Mouse (Mus musculus) megakaryocyte, adult 5-6 weeks (primary cell): Measurements from ENCODE around the gene Ppp1r14c. TPM values are rescaled to one million over a fixed set of nuclear protein-coding genes. Genes with fewer than 3 reads are reported as not detected.
"Not testable (repeated sequence)": the region's sequence is repeated elsewhere in the genome, so short reads cannot be mapped to it uniquely, and the experiment has no call there.

Source experiments
- ATAC-seq: 2 replicates; pipeline ENCODE4 v1.8.0; 2016; ENCODE audit warnings: mild to moderate bottlenecking, inconsistent platforms; ENCODE audit not compliant: poor library complexity, severe bottlenecking
- total RNA-seq, 2 experiments: library from RNA; stranded (forward) in 1 of 2; stranded (reverse) in 1 of 2; fragments of 153-499, 151-499 nt in 1 of 2; fragments of 221-1000, 200-1000 nt in 1 of 2; gene quantifications; 2 replicates each; pipeline versions ENCODE4 v1.2.3 to v1.2.4; 2015 to 2017

Gene Ppp1r14c
- total RNA-seq, 2 experiments from 2014 or later = 0.13 TPM; not detected in 1

DNA sequence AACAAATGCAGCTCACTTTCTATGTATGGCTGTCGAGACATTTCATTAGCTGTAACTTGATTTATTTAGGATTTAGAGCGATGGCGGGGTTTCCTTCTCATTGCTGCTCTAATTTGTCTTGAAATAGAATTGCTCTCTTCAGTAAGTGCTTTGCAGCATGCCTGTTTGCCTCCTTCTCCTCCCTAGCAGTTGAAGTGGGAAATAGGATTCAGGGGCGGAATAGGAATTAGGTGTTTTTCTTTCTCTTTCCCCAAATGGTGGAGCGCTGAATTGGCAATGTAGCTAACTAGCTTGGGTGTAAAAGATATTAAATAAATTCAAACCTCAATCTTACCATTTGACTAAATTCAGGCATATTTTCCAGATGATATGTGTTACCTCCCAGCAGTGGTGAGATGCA, 32.2 kb downstream of the Ppp1r14c start:
- no peak for ATAC-seq

DNA sequence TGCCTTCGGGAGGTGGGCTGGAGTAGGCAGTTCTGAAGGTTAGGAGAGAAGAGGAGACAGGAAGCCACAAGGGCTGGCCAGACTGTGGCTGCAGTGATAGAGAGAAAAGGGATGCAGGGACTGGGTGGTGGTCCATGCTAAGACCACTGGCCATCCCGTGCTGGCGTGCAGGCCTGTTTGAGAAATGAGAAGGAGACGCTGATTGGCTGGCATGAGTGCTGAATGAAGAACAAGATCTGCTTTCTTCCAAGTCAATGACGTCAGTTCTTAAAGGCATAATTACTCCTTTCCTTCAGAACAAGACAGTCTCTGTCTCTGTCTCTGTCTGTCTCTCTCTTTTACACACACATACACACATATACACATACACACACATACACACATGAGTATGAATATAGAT, 36.4 kb downstream of the Ppp1r14c start:
- ATAC-seq = no peak

DNA sequence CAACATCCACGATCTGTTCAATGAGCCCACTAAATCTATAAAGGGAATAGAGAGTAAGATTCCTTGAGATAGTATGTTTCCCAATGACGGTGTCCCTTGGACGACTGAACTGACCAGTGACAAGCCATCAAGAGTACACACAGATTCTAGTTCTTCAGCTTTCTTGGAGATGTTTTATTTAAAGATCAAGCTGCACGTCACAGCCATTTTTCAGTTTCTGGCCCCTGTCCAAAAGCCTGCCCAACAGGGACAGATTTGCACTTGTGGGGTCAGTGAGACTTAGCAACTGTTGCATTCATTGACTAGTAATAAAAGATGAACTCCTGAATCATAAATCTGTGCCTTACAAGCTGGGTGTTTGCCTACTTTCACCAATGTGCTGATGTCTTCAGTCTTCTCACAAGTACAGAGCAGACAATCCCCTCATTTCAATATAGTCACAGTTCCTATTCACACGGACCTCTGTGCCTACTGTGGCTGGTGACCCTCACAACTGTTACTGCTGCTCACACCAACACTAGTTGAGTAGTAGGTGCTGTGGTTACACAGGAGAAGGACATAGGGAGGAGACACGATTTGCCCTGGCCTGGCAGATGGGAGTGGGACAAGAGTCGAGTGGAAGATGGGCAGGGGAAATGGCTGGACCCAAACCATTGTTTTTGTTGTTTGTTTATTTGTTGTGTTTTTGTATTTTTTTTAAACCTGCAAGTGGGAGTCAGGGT, 37.7 kb downstream of the Ppp1r14c start:
- ATAC-seq = no peak

DNA sequence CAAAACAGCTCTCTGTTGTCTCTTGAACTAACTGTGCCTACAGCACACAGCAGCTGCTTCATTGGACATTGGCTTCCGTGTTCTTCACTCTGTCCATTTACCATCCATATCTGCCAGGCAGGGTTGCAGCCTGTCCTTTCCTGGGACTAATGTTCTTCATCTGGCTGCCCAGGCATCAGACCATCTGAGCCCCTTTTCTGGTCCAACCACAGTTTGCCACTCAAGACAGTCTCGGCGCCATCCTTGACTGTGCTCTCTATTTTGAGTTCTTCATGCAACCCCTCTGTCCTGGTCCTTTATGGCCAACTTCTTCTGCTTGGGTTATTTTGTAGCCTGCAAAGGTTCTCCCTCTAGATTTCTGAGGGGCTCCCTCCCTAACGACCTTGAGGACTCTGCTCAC, 38.5 kb downstream of the Ppp1r14c start:
- no peak for ATAC-seq

DNA sequence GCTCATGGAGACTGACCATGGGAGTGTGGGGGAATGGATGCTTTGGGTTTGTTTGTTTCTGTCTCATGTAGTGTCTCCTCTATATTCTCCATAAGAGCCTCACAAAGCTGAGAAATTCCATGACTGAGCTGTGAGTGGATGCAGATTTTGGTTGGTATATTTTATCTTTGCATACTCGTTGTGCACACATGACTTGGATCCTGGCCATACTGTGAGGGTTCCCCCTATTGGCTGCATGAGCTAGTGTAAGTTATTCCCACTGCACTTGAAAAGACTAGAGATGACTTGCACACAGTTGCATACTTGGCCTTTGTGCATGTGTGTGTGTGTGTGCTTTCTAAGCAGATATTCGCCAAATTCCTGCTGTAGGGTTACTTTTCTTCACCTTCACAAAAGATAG, 40.4 kb downstream of the Ppp1r14c start:
- ATAC-seq = no peak

DNA sequence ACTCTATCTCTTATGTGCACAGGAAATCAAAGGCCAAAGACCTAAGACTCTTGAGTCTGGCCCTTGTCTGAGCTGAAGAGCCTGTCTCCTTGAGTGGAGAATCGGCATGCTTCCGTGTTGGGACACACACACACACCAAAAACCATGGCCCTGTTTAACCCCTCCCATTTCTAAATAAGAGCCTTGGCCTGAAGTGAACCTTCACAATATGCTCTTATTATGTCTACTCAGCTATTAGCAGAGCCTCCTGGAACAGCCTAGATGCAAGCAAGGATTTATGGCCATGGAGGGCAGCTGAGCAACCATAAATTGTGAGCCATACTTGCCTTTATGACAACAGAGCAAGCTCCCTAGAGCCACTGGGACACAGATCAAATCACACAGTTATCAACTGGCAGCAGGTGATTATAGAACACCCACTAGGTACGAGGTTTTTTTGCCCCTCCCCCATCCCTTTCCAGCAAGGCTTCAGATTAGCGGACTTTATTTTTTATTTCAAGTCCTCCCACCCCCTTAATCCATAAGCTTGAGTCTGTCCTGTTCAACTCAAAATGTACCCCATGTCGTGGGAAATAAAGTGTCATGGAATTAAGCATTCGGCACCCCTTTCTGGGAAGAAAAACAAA, 42.3 kb downstream of the Ppp1r14c start:
- no peak for ATAC-seq

DNA sequence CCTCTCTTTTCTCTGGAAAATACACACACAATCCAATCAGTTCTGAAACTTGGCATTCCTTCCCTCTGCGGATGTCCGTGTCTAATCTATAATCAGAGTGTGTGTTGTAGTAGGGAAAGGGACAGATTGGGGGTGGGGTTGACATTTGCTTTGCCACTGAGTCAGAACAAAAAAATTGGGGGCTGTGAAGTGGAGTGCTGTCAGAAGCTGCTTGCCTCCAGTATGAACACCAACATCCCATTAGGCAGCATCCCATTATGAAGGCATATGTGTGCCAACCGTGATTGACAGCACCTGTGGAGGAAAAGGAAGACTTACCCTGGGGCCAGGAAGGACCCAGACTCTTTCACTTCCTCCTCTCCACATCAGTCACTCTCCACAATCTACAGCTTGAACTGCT, 42.8 kb downstream of the Ppp1r14c start:
- ATAC-seq = no peak

DNA sequence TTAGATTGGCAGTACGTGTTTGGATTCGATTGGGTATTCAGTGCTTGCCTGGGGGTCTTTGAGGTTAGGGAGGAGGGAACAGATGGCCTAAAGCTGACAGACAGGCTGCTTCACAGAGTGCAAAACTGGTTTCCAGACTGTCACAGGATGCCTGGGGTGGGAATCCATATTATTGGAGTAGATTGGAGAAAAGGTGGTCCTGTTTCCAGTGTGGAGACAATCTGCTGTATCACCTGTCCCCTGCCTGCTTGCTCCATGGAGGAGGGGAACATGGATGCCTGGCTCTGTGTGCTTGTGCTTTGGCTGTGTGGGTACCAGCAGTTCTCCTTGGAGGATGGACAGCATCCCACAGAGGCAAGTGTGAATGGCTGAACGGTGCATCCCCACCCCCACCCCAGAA, 45.4 kb downstream of the Ppp1r14c start:
- ATAC-seq = no peak

DNA sequence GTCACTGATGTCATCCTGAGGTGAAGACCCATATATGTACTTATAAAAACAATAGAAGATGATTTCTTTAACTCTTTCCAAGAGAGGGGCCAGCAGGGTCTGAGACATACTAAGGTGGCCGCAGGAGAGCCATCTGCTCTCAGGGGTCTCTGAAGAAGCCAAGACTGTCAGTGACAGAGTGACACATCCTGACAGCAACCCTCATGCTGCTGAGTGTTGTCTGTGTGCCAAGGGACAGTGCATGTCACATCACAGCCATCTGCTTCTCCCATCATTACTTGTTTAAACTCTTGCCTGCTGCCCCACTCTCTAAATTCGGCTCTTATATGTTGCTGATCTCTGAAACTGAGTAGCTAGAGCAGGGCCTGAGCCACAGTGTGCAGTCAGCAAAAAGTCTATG, 45.8 kb downstream of the Ppp1r14c start:
- no peak for ATAC-seq

DNA sequence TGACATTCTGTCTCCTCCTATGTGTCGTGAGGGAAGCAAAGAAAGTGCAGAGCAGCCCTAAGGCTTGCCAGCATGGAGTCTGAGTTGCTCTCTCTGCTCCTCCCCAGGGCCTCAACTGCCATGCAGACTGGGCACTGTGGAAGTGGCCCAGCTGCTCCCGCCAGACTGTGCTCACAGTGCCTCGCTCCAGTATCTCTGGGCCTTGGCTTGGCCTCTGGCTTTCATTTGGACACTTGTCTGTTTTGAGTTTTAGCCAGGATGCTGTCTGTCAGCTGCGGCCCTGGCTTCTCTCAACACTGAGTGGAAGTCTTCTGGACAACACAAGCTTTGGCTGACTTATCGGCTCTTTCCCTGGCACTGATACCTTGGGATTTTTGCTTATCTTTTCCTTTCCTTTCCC, 49.0 kb downstream of the Ppp1r14c start:
- ATAC-seq = no peak

DNA sequence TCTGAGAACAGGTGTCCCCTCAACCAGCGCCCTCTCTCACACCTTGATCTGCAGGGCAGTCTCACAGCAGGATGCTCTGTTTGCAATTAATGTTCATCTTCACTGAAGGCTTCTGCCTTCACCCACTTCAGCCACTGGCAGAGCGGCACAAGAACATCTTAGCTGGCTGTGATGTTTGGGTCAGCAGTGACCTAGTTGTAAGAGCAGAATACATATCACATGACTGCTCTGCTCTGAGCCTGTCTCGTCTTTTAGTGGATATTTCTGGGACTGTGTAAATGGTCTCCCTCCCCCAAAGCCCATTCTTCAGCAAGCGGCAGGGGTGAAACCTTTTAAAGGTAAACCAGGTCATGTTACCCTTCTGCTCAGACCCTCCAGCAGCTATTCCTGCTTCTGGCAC, 50.7 kb downstream of the Ppp1r14c start:
- no peak for ATAC-seq

DNA sequence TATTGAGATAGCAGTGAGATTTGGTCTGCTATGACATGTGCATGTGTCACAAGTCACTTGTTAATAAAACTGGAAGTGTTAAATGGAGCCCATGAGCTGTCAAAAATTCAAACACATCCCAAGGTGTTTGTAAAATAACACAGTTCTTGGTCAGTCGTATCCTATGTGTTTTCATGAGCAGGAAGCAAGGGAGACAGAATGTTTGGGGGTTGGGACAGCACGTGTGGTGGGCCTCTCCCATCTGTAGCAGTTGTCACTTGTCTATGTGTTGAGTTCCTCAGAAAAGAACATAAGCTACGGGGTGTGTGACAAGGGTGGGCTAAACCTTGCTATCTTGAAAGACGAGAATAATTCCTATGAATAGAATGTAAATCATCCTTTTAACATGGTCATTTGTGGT, 51.6 kb downstream of the Ppp1r14c start:
- no peak for ATAC-seq

DNA sequence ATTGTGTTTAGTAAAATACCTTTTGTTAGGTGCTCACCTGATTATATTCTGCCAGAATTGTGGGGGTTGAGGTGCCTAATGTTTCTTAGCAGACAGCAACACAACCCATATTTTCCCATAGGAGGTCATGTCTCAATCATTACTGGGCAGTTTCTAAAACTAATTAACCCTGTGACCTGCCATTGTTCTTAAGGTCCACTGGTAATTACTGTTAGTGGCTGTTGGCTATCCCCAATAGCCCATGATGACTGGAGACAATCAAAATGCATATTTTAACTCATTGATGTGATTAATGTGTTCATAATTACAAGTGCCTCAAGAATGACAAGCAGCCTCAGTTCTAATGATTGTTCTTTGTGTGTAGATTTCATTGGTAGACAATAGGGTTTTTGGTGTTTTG, 58.2 kb downstream of the Ppp1r14c start:
- no peak for ATAC-seq

DNA sequence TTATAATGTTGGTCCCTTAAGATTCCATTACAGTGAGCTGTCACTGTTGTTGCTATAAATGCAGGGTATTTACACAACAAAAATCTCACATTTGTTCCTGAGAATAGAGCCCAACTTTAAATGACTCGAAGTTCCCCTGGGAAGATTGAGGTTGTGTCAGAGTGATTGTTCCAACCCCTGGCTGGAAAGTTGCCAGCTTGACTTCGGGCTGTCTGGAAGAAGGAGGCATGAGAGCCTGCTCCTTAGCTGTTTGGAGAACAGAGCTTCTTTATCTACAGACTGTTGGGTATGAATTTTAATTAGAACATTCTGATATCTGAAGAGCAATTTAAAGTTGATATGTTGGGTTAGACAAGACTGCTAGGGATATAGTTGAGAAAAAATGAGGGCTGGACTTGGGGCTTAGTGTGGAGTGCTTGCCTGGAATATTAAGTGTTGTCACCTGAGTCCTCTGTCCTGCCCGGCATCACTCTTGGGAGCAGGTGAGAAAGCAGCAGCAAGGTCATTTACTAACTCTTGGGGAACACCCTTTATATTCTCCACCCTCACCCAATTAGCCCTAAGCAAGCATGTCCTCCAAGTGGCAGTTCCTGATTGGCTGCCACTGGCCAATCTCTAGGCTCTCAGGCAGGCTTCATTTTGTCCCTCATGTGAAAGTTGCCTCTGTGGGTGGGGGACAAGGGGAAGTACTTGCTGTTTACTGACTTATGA, 62.0 kb downstream of the Ppp1r14c start:
- ATAC-seq = no peak

DNA sequence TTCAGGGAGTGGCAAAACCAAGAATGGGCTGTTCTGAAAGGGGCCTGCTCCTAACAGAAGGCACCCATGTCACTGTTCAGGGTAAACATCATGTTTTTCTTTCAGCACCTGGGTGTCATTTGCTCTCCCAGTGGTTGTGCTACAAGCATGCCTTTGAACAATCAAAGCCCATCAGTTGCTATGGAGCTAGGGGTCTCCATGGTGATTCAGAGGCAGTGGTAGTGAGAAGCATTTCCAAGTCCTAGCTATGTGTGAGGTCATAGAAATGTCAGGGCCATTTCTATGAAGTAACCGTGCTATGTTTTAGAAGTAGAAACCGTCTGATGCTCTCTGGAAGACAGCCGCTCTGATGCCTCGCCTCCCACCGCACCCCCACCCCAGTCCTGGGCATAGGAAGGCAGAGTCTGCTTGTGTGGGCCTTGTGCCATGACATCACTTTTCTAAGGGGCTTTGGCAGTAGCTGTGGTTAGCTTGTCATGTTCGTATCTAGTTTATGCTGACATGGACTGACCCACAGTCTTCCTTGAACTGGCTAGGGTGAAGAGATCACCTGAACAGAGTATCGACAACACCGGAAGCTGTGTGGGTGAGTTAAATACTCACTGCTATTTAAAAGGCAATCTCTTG, 69.1 kb downstream of the Ppp1r14c start:
- ATAC-seq = no peak

DNA sequence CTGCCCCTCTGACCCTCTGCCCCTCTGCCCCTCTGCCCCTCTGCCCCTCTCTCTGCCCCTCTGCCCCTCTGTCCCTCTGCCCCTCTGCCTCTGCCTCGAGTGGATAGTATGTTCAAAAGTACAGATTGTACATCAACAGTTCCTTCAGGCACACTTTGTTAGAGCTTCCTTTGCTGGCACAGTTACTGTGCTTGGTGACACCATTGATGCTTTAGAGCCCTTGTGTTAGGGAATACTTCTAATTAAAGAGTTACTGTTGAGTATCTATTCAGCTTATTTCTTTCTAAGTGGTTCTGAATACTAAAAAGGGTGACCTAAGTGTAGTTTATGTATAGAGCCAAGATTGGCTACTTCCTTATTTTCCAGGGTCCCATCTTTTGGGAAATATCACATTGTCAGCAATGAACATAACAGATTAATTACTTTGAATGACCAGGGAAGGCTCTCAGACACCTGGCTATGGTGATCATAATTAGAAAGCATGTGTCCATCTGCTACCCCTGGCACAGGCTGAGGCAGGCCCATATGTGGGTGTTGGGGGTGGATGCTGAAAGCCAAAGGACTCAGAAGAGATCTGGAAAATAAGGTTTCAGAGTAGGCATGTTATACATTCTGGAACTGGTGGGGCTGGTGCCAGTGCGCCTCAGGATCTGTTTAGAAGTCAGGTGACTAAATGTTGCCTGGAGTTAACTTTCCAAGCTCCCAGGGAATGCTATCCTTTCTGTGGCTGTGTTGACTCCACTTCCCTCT, 75.0 kb downstream of the Ppp1r14c start:
- ATAC-seq = no peak

DNA sequence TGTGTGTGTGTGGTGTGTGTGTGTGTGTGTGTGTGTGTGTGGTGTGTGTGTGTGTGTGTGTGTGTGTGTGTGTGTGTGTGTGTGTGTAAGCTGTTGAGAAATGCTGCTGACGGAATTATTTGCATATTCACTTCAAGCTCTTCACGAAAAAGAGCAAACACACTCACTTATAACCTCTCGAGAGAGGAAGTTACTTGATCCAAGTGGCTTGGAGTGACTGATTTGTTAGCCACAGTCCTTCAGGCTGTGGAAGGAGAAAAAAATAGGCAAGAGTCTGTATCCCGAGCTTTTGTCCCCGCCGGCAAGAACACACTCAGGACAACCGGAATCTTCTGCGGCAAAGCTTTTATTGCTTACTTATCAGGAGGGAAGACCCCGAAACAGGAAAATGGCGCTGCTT, 80.9 kb downstream of the Ppp1r14c start:
- ATAC-seq = not testable (repeated sequence)

DNA sequence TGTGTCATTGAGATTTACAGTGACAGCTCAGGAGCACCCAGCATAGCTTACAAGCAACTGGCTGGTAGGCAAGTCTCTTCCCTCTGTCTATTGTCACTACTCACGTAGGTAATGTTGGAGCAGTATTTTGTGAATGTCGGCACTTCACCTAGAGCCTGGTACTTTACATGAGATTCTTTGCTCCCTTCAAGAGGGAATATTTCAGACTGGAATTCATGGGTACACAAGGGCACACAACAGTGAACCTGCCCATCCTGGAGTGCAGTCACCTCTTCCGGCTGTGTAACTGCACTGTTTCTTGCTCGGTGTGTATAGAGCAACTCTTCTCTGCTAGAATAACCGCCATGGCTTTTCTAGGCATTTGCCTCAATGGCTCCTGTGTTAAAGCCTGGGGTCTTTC, 82.8 kb downstream of the Ppp1r14c start:
- no peak for ATAC-seq

DNA sequence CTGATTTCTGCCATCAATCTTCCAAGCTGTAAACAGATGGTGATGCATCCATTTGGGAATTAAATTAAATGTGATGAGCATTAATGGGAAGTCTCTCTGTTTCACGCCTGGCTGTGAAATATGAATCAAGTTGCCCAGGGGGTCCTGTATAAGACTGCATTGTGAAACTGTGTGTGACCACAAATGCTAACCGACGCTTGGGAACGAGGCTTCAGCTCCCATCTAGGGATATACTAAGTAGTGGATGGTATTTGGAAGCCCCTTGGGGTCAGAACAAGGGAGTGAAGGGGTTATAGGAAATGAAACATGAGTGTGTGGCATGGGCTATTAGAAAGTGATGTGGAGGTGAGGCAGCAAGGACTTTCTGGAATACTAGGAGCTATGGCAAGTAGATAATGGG, 86.1 kb downstream of the Ppp1r14c start:
- ATAC-seq = no peak

DNA sequence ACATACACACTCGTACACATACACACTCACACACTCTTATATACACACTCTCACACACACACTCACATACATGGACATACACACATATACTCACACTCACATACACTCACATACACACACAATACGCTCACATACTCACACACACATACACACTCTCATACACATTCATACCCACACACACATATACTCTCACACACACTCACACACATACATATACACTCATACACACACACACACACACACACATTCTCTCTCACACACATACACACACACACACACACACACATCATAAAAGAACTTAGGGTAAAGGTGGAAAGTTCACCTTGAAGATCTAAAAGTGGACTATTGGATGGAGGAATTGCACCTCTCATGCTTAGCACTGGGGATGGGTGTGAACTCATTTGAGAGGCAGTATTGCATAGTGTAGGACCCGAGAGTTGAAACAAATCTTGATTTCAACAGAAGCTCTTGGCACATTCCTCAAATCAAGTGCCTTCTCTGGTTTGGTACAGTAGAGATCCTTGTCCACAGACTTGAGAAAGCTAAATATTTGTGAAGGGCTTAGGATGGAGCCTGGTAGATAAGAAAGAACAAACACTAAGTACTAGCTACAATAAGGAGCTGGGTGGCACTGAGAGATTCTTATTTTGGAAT, 87.1 kb downstream of the Ppp1r14c start:
- ATAC-seq = no peak

DNA sequence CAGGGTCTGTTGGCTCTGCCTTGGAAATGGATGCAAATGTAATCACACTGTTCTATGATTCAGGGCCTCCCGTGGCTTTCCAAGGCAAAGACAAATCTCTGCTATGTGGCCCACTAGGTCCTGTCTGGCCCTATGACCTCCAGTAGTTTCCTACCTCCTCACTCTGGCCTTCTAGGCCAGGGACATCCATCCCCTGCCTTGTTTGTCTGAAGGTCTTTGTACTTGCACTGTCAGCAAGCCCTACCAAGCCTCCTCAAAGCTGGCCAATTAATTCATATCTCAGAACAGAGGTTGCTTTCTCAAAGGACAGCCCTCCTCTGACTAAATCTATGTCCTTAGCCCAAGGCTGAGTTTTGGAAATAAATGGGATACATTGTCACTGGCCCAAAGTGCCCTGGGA, 92.8 kb downstream of the Ppp1r14c start:
- ATAC-seq = no peak
